Mouse (Mus musculus) urinary bladder, postnatal 25 days (tissue): Measurements from ENCODE around the gene Olfr691.
"Not testable (repeated sequence)": the region's sequence is repeated elsewhere in the genome, so short reads cannot be mapped to it uniquely, and the experiment has no call there.

ENCODE experiments used
- DNase-seq: peaks from one replicate; pipeline ENCODE4 v3.0.0; 2022; ENCODE audit warnings: low spot score

Gene Olfr691

DNA sequence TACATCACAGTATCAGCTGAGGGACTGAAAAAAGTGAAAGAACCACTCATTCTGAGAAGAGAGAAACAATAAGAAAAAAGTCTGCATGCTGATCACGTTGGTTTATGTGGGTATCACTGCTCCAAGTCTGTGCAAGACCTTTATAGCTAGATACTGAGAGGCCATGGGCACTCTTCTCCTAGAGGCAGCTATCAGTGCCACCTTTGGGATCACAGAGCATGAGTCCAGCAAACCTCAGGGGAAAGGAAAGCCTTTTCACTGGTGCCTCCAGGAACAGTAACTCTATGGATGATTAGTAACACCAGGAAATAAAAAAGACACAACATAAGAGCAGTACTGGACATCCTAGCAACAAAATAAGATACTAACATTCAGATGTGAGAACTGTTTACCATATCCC is at the start of gene Olfr691:
Olfr691 (minus strand) TSS at position 101 of the 400 bp plus-strand sequence.
- DNase-seq: no peak

DNA sequence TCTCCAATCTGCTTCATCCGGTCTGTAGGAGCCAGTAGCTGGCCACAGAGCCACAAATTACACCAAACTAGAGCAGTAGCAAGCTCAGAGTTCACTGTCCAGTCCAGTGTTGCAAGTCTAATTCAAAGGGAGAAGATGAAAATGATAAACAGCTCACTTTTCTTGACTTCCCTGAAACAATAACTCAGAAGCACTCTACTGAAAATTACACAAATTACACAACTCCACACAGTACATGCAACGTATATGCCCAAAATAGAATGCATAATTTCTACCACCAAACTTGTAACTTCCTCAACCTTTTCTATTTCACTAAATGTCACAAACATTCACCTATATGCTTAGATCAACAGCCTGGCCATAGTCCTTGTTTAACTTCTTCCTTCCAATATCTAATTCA is 48.2 kb upstream of the Olfr691 start:
- no peak for DNase-seq

DNA sequence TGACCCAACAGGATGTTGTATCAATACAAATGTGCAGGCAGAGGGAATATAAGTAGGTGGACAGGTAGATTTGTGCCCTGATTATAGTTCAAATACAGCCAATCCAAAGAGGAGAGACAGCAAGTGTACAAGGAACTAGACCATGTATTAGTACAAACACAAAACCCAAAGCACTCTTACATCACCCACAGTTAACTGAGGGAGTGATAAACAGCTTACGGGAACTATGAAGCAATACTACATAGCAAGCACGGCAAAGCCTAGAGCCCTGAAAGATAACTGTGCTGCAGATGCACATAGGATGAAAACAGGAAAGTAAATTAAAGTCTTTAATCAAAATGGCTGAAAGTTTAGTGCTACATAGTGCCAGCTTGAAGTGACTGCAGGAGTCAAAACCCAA is 45.6 kb upstream of the Olfr691 start:
- DNase-seq: no peak

DNA sequence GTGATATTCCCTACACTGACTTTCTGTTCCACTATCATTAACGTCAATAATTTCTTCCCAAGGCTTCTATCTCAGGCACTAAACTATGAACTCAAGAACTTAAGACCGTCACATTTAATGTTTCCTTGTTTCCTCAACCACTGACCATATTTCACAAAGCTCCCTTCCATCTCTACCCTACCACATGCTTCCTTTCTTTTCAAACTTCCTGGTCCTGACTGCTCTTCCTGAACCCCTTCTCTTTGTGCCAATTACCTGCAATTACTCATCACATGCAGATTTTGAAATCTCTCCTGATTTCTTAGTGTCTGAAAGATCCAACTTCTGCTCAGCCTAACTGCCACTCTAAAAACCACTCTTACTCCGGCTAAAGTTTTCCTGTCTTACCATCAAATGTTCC is 38.3 kb upstream of the Olfr691 start:
- DNase-seq: no peak

DNA sequence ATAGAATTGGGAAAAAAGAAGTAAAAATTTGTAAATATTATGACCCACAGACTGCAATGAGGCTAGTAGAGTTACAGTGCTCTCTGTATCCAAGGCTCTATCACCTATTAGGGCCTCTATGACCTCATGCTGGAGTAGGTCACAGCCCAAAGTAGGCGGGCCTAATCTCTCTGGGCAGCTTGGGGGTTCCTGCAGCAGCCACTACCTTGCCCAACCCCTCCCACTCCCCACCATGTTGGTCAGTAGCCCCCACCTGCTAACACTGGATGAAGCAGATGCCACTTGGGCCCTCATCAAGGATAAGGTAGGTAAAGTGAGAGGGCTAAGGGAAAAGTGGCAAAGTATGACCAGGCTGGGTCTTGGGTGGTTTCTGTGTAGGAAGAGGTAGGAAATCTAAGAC is 32.8 kb upstream of the Olfr691 start, which contains the start of gene Gm5901:
Gm5901 (plus strand) TSS at position 173 of the 400 bp plus-strand sequence.
- DNase-seq: no peak

DNA sequence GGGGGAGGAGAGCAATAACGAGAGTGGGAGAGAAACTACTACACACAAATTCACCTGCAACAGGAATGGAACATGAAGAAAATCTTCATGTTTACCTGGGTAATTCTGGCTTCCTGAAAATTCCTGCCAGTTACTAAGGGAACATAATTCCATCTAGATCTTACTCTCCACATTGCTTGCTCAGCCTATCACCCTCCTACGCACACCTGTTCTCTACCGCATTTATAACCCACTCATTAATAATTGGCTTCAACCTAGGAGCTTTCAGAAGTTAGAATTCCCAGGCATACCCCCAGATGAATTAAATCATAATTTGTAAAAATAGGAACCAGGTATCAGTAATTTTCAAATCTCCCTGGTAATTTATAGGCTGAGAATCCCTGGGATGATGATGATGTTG is 31.9 kb upstream of the Olfr691 start:
- DNase-seq: no peak

DNA sequence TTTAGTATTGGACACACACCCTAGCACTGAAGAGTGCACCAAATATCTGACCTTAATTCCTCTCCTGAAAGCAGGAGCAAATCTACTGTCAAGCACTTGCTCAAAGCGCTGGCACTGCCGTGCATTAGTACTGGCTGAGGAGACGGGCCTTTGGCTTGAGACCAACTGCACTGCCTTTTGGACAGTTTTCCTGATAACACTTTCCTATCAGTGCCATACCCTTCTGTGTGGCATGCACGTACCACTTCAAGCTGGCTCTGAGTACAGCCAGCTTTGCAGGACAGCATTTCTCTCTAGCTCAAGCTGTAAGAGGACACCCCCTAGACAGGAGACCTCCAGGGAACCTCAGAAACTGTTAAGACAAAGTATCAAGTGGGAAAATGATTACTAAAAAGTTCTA is 31.4 kb upstream of the Olfr691 start:
- no peak for DNase-seq

DNA sequence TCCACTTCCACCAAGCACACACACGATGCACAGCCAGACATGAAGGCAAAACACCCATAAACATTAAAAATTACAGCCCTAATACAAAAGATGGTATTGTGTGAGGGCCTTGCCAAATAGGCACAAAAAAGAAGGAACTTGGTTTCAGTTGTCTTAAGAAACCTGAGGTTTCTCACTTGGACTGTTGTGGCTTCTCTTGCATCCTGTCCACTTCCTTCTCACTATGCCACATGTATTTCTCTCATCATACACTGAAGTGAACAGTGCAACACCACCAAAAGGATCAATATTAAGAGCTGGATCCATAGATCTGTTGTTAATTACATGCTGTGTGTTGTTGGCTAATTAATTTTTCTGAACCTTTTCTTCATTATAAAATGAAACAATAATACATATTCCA is 30.8 kb upstream of the Olfr691 start:
- DNase-seq: no peak

DNA sequence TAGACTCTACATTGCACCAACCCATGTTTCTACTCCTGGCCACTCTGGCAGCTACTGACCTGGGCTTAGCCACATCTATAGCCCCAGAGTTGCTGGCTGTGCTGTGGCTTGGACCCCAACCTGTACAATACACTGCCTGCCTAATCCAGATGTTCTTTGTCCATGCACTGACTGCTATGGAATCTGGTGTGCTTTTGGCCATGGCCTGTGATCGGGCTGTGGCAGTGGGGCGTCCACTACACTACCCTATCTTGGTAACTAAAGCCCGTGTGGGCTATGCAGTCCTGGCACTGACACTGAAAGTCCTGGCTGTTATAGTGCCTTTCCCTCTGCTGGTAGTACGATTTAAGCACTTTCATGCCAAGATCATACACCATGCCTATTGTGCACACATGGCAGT is 26.5 kb upstream of the Olfr691 start:
- no peak for DNase-seq

DNA sequence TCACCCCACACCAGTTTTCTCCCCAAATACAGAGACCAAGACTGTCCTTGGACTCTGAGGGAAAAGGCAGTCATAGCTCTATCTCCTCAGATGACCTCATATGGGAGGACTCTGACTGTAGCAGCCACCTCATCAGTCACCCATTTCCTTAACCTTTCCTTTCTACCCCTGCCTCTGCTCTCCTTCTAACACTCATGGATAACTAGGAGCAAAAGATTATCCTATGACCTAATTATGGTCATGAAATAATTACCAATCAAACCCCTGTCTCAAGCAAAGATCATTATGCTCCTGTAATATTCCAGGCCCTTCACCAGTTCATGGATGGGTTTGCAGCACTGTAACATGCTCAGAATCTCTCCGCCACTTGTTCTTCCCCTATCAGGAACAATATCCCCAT is 25.9 kb upstream of the Olfr691 start, which contains the start of gene Olfr692:
Olfr692 (plus strand) TSS at position 301 of the 400 bp plus-strand sequence.
- DNase-seq: no peak

DNA sequence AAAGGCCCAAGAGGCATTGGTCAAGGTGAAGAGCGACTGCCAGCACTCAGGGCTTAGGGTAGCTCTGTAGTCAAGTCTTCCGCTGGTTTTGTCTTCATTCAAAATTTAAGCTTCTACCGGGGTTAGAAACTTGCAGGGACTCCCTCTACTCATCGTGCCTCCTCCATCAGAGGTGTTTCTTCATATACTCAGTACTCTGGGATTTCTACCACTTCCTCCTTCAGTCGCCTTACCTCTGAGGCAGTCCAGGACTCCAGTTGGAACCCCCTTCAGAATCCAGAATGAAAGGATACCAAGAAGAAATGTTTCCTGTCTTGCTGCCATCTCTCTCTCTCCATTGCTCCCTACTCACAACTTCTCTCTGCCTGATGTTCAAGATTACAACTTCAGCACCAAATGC is 25.2 kb upstream of the Olfr691 start:
- no peak for DNase-seq

DNA sequence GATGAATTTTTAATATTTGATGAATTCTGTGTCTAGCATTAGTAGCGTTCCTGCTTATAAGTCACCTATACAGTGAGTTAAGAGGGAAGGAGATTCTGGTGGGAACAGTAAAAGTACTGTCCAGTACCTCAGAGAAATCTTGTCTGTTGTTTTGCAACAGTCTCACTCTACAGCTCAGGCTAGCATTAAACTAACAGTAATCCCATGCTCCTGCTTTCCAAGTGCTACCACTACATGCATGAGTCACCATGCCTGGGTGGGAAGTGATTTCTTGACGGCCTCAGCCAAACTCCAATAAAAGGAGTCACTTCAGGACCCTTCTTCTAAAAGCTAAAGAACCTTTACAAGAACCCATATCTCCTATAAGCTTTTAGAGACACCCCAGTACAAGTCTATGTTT is 19.6 kb upstream of the Olfr691 start:
- DNase-seq: no peak

DNA sequence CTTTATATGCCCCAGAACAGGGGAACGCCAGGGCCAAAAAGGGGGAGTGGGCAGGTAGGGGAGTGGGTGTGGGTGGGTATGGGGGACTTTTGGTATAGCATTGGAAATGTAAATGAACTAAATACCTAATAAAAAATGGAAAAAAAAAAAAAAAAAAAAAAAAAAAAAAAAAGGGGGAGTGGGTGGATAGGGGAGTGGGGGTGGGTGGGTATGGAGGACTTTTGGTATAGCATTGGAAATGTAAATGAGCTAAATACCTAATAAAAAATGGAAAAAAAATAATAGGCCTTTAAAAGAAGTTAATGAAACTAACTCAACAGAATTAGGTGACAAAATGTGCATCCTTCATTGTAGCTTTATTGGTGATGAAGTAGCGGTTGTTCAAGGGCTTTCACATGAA is 14.4 kb upstream of the Olfr691 start:
- DNase-seq: not testable (repeated sequence)

DNA sequence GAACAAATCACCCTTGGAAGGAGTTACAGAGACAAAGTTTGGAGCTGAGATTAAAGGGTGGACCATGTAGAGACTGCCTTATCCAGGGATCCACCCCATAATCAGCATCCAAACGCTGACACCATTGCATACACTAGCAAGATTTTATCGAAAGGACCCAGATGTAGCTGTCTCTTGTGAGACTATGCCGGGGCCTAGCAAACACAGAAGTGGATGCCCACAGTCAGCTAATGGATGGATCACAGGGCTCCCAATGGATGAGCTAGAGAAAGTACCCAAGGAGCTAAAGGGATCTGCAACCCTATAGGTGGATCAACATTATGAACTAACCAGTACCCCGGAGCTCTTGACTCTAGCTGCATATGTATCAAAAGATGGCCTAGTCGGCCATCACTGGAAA is 14.0 kb upstream of the Olfr691 start:
- DNase-seq: not testable (repeated sequence)

DNA sequence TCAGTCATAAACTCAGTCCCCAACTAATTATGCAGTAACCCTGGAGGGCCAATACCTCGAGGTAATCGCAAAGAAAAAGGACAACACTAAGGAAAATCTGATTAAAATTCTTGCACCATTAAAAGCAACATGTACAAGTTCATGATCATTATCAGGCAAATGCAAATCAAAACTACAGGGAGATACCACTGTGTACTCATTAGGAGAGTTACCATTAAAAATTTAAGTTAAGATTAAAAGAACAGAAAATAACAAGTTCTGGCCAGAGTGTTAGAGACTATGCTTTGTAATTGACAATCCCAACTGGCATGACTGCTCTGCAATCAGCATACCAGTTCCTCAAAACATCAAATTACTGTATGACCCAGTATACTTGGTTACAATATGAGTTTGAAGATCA is 682 bp upstream of the Olfr691 start:
- no peak for DNase-seq

DNA sequence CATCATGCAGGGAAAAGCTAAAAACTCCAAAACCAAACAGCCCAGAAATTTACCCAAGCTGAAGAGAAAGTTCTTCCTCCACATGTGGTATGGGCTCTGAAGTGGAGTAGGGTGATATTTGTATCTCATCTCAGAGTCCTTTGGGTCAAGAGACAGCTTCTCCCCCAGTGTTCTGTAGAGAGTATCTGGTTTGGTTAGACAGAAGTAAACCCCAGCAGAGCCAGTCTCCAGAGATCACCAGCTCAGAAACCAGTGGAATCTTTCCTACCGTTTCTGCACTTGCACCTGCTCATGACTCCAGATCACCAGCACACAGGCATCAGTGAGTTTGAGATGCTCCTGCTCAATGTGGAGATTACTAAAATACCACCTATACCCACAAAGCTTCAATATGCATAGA is 8.1 kb downstream of the Olfr691 start, which contains the start of gene Olfr690:
Olfr690 (minus strand) TSS at position 101 of the 400 bp plus-strand sequence.
- DNase-seq: no peak

DNA sequence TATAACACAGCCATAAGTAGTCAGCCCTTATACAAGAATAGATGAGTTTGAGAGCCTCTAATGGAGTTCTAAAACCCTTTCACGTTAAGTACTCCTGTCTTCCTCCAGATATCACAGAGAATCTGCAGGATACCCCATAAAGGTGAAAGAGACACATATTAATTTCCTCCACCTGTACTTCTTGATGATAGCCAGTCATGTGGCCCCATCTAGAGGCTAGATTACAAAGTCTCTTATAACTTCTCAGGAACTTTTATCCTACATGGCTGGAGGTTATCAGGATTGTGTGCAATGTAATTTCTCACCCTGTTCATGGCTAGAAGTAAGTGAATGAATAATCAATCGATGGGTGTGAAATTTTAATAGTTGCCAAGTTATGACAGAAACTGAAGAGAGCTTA is 16.8 kb downstream of the Olfr691 start:
- DNase-seq: no peak

DNA sequence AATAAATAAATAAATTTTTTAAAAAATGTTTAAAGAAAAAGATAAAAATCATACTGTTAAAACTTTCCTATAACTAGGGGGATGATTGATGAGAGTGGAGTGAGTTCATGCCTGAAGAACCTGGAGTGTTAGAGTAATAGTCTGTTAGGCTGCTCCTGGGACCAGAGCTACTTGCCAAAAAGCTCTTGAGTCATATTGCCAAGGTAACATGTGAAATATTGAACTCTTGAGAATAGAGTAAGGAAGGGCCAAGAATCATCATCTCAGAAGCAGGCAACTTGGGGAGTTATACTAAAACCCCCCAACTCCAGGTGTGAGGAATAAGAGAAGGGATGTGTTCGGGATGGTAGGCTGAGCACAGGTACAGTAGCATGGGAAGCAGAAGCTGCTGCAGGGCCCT is 31.2 kb downstream of the Olfr691 start, which contains the start of gene Olfr689:
Olfr689 (plus strand) TSS at position 301 of the 400 bp plus-strand sequence.
- no peak for DNase-seq

DNA sequence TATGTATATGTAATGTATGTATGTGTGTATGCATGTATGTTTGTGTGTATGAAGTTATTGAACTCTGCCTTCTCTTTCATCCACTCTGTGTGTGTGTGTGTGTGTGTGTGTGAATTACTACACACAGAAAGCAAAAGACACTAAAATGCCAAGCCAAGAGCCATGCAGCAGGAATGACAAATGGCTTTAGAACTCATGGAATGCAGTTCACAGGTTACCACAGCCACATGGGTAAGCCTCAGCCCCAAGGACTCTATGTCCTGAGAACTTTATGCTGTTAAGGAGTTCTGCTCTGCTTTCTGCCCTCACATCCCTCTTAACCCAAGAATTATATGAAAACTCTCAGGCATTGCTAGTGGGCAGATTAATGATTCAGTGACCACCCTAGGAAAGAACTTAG is 52.0 kb downstream of the Olfr691 start:
- no peak for DNase-seq

DNA sequence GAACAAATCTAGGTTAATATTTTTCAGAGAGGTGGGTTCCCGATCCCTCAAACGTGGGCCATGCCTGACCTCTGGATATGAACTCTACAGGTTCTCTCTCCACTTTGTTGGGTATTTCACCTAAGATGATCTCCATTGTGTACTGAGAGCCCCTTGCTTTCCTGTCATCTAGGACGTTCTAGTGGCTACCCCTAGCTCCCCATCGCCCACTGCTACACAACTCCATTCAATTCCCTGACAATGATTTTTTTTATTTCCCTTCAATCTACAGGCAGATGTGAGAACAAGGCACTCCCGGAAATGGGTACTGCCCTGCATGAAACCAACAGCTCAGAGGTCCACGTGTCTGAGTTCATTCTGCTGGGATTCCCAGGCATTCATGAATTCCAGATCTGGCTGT is 54.3 kb downstream of the Olfr691 start, which contains the start of gene Olfr688:
Olfr688 (plus strand) TSS at position 301 of the 400 bp plus-strand sequence.
- DNase-seq: no peak
